Mouse (Mus musculus) liver, embryonic 11.5 days (tissue): Measurements from ENCODE around the gene Notch4. TPM values are rescaled to one million over a fixed set of nuclear protein-coding genes. Genes with fewer than 3 reads are reported as not detected.

Source experiments
- ATAC-seq: fragments of 200-750 bp; cut with Nextera tagmentation; replicated peaks from 2 replicates; pipeline ENCODE4 v1.8.0; 2017; ENCODE audit warnings: moderate number of reproducible peaks, mild to moderate bottlenecking, moderate TSS enrichment, moderate library complexity; ENCODE audit not compliant: low FRiP score
- DNase-seq: peaks from one replicate; pipeline ENCODE4 v3.0.0-alpha.2; 2017; ENCODE audit warnings: low spot score
- H3K27ac ChIP-seq: fragments of 300-500 bp; sonication (generic); 2 replicates; pipeline ENCODE4 v1.5.1; 2014; ENCODE audit warnings: mild to moderate bottlenecking, low read depth, low read length, control low read depth
- H3K27me3 ChIP-seq: fragments of 300-500 bp; sonication (generic); replicated peaks from 2 replicates; pipeline ENCODE4 v1.6.1; 2014; ENCODE audit warnings: low read length, mixed read lengths; ENCODE audit not compliant: control insufficient read depth, insufficient read depth
- H3K36me3 ChIP-seq: fragments of 300-500 bp; sonication (generic); 2 replicates; pipeline ENCODE4 v1.6.1; 2014; ENCODE audit warnings: mild to moderate bottlenecking, low read length, moderate library complexity, mixed read lengths; ENCODE audit not compliant: control insufficient read depth, insufficient read depth
- H3K4me1 ChIP-seq: fragments of 300-500 bp; sonication (generic); replicated peaks from 2 replicates; pipeline ENCODE4 v1.6.1; 2014; ENCODE audit warnings: low read length, mixed read lengths; ENCODE audit not compliant: control insufficient read depth, insufficient read depth
- H3K4me2 ChIP-seq: fragments of 300-500 bp; sonication (generic); 2 replicates; pipeline ENCODE4 v1.6.1; 2014; ENCODE audit warnings: mild to moderate bottlenecking, control low read depth, moderate library complexity
- H3K4me3 ChIP-seq: fragments of 300-500 bp; sonication (generic); 2 replicates; pipeline ENCODE4 v1.5.1; 2014; ENCODE audit warnings: low read depth, low read length, control low read depth
- H3K9ac ChIP-seq: fragments of 300-500 bp; sonication (generic); 2 replicates; pipeline ENCODE4 v1.6.1; 2014; ENCODE audit warnings: low read depth, low read length, control low read depth
- H3K9me3 ChIP-seq: fragments of 300-500 bp; sonication (generic); 2 replicates; pipeline ENCODE4 v1.6.1; 2016; ENCODE audit warnings: low read length, inconsistent platforms, mixed read lengths; ENCODE audit not compliant: control insufficient read depth
- WGBS: fragments of 180-500 bp; shearing (Covaris S2); extraction: QIAGEN DNeasy Blood & Tissue Kit; methylation state at CpG from one replicate; pipeline ENCODE4 v1.1.7; 2014; 5-methylcytosine and 5-hydroxymethylcytosine counted together
- polyA plus RNA-seq: library from polyadenylated mRNA; unstranded; fragments of >200 nt; fragmentation: Nextera tagmentation; extraction: Ambion mirVana; gene quantifications from 2 replicates; pipeline ENCODE4 v1.2.1, GENCODE M21; 2014

The Notch4 gene
- polyA plus RNA-seq, 1 experiment from 2014 or later, result 4.1 TPM

- Histone ChIP-seq H3K4me3 (no peak overlapping the region), H3K27me3 (peaks cover 5% of the 10 kb centered on the region), H3K4me2 (no peak overlapping the region), H3K4me1 (peaks cover under 1% of the 10 kb centered on the region), H3K9me3 (no peaks in the 10 kb centered on the region), H3K27ac (no peak overlapping the region), H3K36me3 (no peaks in the 10 kb centered on the region), H3K9ac (no peak overlapping the region)
- ATAC-seq (no peak), DNase-seq (no peak)
- 70% methylated on average over 3 of the region's 3 CpGs for WGBS
Measured at GRCm38 (mm10) chr17:34637459-34637858, 73.4 kb downstream of the Notch4 start.

Other genes with a start within 250 kb of the Notch4 start
- not detected in 2 replicates for gene H2-Eb2, start 238.6 kb upstream of the Notch4 start, polyA plus RNA-seq
- not detected in 2 replicates for gene Btnl2, start 209.4 kb upstream of the Notch4 start, polyA plus RNA-seq
- not detected in 2 replicates for gene Btnl1, start 187.1 kb upstream of the Notch4 start, polyA plus RNA-seq
- gene BC051142, start 165.4 kb upstream of the Notch4 start, polyA plus RNA-seq, result 0.41 TPM in 1 of 2 replicates, not detected in the other
- not detected in 2 replicates for gene Btnl4, start 87.0 kb upstream of the Notch4 start, polyA plus RNA-seq
- gene Btnl6, start 46.9 kb upstream of the Notch4 start, polyA plus RNA-seq, result not detected in 2 replicates
- gene Gpsm3, start 25.5 kb downstream of the Notch4 start, polyA plus RNA-seq, result 18.5 and 19.8 TPM in 2 replicates
- 10.4 and 11.4 TPM in 2 replicates for gene Pbx2, start 27.0 kb downstream of the Notch4 start, polyA plus RNA-seq
- 1.3 and 1.7 TPM in 2 replicates for gene Ager, start 33.6 kb downstream of the Notch4 start, polyA plus RNA-seq
- 109 TPM in 2 replicates for gene Rnf5, start 39.4 kb downstream of the Notch4 start, polyA plus RNA-seq
- 57.2 and 64.8 TPM in 2 replicates for gene Agpat1, start 40.0 kb downstream of the Notch4 start, polyA plus RNA-seq
- gene Egfl8, start 51.7 kb downstream of the Notch4 start, polyA plus RNA-seq, result 1.2 and 1.6 TPM in 2 replicates
- gene Ppt2, start 64.2 kb downstream of the Notch4 start, polyA plus RNA-seq, result 23.1 and 25.8 TPM in 2 replicates
- not detected in 2 replicates for gene Prrt1, start 65.3 kb downstream of the Notch4 start, polyA plus RNA-seq
- gene Fkbpl, start 80.5 kb downstream of the Notch4 start, polyA plus RNA-seq, result 9.5 and 9.7 TPM in 2 replicates
- gene Atf6b, start 82.9 kb downstream of the Notch4 start, polyA plus RNA-seq, result 39.9 and 48.5 TPM in 2 replicates
- gene Tnxb, start 106.3 kb downstream of the Notch4 start, polyA plus RNA-seq, result 0.10 TPM in 1 of 2 replicates, not detected in the other
- 0.13 and 0.23 TPM in 2 replicates for gene C4b, start 179.6 kb downstream of the Notch4 start, polyA plus RNA-seq
- not detected in 2 replicates for gene Cyp21a1, start 240.3 kb downstream of the Notch4 start, polyA plus RNA-seq